Mouse (Mus musculus): ENCODE measurements around the gene Fgd4.

DNA sequence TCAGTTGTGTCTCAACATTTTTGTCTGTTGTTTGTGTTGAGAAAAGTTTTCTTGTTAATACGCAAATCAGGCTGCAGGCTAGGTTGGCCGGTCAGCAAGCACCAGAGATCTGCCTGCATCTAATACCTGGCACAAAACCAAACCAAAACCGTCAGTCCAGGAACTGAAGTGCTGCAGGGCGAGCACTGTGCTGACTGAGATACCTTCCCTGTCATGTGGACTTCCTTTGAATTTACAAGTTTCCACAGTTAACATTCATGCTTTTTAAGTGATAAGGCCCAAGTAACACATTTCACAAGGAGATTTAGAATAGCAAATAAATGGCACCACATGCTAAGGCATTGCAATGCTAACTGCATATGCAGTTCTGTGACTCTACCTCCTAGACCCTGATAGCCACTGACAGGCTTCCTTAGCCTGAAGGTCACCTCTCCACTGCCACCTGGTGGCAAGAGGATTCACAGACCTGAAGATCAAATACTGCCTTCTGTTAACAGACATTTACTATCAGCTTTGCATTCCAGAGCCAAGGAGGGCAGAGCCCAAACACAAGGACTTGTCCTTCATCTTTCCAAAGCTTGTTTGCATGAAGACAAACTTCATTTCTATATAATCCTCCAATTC, 15.8 kb downstream of the Fgd4 start:
- no peak for TF ChIP-seq USF1 (IDR thresholded peaks at IDR 0.05; ENCODE audit: low read depth)
- peak; percentile 46 for TF ChIP-seq CTCF (IDR thresholded peaks at IDR 0.05; ENCODE audit: control insufficient read depth, insufficient read depth, insufficient read length)

Data from C2C12 (cell line).